Mouse (Mus musculus): ENCODE results near the gene Tcf15.
A peak's percentile ranks its signal among the peaks of the same experiment; 100 is the strongest.

DNA sequence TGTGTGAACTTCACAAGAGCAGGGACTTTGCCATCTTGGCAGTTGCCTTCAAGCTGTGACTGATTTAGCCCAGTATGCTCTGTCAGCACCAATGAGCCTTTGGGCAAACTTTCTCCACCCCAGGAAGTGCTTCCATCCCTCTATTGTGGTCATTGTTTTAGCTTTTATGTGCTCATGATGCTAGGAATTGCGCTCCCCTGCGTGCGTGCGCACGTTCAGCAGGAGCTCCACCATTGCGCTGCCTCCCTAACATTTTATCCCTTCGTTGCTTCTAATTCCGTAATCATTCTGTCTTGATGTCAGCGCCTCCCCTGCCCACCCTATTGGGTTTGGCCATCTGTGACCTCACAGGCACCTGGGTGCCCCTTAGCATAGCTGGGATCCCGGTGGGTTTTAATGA, 36.8 kb upstream of the Tcf15 start:
- TF ChIP-seq CTCF (IDR thresholded peaks at IDR 0.05; ENCODE audit: control insufficient read depth, insufficient read depth, insufficient replicate concordance, low read depth, low read length) (no peak), POLR2A (IDR thresholded peaks at IDR 0.05; ENCODE audit: control insufficient read depth, low read depth, low read length) (peak; percentile 52; the same call in 1 of the 2 replicates)
